Mouse (Mus musculus): Measurements from ENCODE around the gene Hyal4.

Gene Hyal4

GRCm38 (mm10) chr6:24748029-24748428 lies at the start of gene Hyal4:
Gene Hyal4 (plus strand): TSS chr6:24748329.
- DNase-seq (ENCODE audit: low spot score), result no peak

- DNase-seq (ENCODE audit: low spot score), result no peak
These were observed 41.0 kb upstream of the Hyal4 start for GRCm38 (mm10) chr6:24707090-24707489.

GRCm38 (mm10) chr6:24707499-24707898 lies 40.6 kb upstream of the Hyal4 start:
- DNase-seq (ENCODE audit: low spot score), result no peak

- DNase-seq (ENCODE audit: low spot score), result peak; percentile 39
These were observed 26.6 kb upstream of the Hyal4 start for GRCm38 (mm10) chr6:24721317-24722099.

- DNase-seq (ENCODE audit: low spot score), result no peak
These were observed 20.0 kb upstream of the Hyal4 start for GRCm38 (mm10) chr6:24728130-24728529.

GRCm38 (mm10) chr6:24732945-24733344 lies 15.2 kb upstream of the Hyal4 start, which contains the start of gene Hyal6:
Gene Hyal6 (plus strand): TSS chr6:24733245.
- no peak for DNase-seq (ENCODE audit: low spot score)

GRCm38 (mm10) chr6:24734565-24734964 lies 13.6 kb upstream of the Hyal4 start:
- DNase-seq (ENCODE audit: low spot score), result no peak

- DNase-seq (ENCODE audit: low spot score), result no peak
These were observed 11.2 kb downstream of the Hyal4 start for GRCm38 (mm10) chr6:24759281-24759680.

GRCm38 (mm10) chr6:24766261-24766660 lies 18.1 kb downstream of the Hyal4 start:
- DNase-seq (ENCODE audit: low spot score), result no peak

GRCm38 (mm10) chr6:24779182-24779581 lies 31.1 kb downstream of the Hyal4 start:
- no peak for DNase-seq (ENCODE audit: low spot score)

- no peak for DNase-seq (ENCODE audit: low spot score)
These were observed 42.8 kb downstream of the Hyal4 start, which contains the start of gene Spam1 for GRCm38 (mm10) chr6:24790888-24791287. Gene Spam1 (plus strand): TSS chr6:24791188.

Data from urinary bladder, postnatal 25 days (tissue).